Mouse (Mus musculus) 3134 (cell line): ENCODE data around the gene Gpx7.

Experiments
- DNase-seq: peaks from one replicate; pipeline ENCODE4 v3.0.0-alpha.2; 2011; ENCODE audit warnings: low spot score; ENCODE audit not compliant: insufficient read length; ENCODE audit errors: extremely low read depth

Gpx7 gene

DNA sequence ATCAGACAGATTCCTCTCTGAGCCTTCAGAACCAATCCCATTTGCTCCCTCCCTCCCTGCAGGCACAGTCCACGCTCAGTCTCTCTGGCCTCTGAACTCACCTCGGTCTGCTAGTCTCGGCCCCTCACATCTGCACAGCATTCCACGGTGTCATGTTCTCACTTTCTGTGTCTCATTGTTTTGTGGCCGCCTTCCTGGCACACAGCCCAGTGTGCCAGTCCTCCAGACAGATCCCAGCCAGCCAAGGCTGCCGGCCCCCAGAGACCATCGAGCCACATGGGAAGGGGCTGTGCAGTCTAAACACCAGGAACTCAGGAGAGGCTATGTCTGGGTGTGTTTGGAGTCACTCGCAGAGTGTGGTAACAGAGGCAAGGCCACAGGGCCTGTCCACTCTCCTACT lies 55.9 kb downstream of the Gpx7 start:
- peak; percentile 74 for DNase-seq
